Mouse (Mus musculus): Measurements from ENCODE around the gene Efcab7.

Gene Efcab7

DNA sequence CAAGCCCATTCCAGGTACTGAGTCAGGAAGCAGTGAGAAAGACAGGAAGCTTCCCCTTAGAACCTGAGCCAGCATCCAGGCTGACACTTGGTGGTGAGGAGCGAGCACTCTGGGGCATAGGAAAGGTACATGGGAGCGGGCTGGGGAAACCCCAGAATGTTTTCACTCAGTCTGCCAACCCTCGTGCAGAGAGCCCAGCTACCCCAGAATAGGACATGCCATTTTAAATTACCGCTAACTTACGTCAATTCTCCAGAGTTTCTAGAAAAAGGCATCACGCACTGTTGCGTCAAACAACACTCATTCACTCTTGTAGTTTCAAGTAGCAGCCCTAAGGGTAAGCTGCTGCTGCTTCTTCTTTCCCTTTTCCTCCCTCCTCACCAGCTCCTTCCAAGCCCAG lies 116.0 kb downstream of the Efcab7 start:
- DNase-seq, result no peak

DNA sequence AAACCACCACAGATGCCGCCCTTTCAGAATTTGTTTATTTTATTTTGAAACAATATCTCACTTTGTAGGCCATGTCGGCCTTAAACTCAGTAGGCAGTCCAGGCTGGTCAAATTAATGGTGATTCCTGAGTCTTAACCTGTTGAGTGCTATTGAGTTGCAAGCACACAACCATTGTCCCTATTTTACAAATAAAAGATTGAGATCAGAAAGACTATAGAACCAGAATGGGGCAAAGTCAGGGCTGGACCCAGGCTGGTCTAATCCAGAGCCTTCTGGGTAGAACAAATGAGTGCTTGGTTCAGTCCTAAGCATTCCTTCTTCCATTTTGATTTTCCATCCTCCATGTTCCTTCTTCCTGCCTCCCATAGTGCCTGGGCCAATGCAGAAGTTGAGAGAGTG lies 117.5 kb downstream of the Efcab7 start:
- no peak for DNase-seq

DNA sequence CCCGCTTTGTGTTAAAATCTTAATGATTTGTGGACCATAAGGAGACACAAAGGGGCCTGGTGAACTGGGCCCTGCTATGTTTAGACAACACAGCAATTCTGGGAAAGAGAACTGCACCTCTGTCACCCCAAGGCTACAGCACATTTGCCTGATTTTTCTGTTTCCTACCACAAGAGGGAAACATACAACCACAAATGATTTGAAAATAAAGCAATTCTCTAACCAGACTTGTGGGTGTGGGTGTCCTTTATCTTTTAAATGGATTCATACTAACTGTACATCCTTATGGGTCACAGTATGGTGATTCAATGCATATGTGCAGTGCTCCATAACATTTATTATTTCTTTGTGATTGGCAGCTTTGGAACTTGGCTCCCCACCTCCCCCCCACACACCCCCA lies 118.2 kb downstream of the Efcab7 start:
- DNase-seq, result no peak

DNA sequence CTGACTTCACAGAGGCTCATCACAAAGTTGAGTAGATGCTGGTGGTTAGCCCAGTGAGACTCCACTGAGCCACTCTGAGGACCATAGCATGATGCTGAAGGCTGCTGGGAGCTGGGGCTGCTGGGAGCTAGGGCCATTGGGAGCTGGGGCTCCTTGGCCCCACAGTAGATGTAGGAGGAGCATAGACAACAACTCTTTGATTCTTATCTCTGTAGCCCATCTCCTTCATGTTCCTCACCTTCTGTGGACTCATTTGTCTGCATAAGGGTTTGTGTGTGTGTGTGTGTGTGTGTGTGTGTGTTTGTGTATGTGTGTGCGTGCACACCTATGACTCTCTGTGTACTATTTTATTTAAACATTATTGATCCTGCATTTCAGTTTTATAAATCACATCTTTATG lies 118.9 kb downstream of the Efcab7 start:
- no peak for DNase-seq

DNA sequence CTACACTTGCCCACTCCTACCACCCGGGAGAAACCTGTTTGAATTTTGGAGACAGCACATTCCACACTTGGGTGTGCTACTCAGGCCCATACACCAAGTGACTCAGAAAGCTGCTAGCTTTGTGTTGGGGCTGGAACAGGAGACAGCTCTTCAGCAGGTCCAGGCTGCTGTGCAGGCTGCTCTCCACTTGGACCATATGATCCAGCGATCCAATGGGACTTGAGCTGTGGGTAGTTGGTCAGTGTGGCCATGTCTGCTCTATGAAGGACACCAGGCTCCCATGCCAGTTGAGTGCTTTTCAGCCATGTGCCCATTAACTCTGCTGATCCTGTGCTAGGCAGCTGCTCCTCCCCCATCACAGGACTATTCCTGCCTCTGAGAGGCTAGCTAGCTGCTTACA lies 124.9 kb downstream of the Efcab7 start:
- DNase-seq, result no peak

DNA sequence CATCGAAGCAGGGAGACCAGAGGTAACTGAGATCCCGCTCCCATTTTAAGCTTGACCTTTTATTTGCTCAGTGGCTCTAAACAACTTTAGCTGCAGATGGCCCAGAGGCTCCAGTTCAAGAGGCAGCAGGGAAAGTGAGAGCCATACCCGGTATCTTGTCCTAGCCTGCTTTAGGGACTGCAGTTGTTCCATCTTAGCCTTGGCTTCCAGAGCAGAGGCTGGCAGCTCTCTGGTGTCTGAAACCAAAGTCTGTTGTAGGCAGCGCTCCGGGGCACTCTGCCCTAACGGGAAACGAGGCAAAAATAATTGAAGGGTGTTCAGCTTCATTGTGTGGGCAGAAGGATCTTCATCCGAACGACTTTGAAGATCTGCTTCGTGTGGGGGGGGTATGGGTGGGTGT lies 126.4 kb downstream of the Efcab7 start:
- no peak for DNase-seq

DNA sequence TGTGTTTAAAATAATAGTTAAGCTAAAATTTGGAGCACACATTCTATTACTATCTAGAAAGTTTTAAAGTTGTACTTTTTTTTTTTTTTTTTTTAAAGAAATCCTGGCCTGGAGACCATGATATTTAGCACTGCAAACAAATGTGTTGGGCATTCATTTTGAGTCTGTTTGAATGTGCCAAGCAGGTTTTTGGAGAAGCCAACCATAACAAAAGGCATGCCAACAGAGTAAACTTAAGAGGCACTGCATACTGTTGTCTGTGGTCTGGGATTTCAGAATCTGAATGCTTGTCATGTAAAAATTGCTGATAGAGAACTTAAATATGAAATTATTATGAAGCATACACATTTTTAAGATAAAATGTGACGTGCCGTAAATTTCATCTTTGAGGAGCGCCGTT lies 128.2 kb downstream of the Efcab7 start:
- no peak for DNase-seq

DNA sequence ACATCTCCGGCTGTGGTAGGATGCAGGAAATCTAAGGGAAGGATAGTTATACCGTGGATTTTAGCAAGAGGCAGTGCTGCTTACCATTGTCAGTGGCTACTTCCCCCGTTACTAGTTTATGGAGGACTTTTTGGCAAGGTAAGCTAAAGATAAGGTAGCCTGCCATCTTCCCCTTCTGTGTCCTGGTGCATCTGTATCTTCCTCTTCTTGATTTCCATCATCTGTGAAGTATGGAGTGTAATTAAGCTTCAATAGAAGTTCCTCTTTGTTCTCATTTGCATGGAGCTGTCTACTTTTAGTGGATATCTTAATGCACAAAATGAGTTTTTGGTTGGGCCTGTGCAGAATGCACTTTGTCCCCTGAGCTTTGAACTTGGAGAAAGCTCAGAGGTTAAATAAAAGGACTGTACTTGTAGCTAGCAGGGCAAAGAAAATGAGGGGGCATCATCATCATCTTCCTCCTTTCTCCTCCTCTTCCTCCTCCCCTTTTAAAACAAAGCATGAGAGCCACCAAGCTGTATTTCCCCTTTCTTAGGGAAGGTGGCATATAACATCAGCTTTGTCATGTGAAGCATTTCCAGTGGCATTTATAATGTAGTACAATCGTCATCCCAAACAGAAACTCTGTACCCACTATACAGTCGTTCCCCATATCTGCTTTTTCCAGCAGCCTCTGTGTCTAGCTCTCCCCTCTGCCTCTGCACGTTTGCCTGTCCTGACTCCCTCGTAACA lies 129.3 kb downstream of the Efcab7 start:
- no peak for DNase-seq

DNA sequence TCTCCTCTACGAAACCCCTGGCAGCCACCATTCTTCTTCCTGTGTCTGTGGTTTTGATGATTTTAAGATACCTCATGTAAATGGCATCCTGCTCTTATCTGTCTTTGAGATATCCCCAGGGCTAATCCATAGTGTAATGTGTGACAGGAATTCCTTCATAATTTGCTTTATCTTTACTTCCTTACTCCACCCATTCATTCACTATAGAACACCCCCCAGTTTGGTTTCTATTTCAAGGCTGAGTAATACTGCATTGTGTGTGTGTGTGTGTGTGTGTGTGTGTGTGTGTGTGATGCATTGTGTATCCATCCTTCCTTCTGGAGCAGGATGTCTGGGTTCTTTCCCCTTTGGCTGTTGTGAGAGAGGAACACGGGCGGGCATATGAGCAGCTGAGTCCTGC lies 130.3 kb downstream of the Efcab7 start:
- no peak for DNase-seq

All from kidney, postnatal 10 days (tissue).